Mouse (Mus musculus): ENCODE measurements around the gene Dpp6.

GRCm38 (mm10) chr5:27075131-27075591 lies 258.2 kb downstream of the Dpp6 start:
- TF ChIP-seq CTCF (IDR thresholded peaks at IDR 0.05; ENCODE audit: low read depth, low read length): no peak
- TF ChIP-seq GATA1 (IDR thresholded peaks at IDR 0.05; ENCODE audit: borderline replicate concordance, low read length): no peak

Data from G1E (cell line).